Mouse (Mus musculus): ENCODE results near the gene Vps37c.

- TF ChIP-seq MAX (IDR thresholded peaks at IDR 0.05; ENCODE audit: low read depth) (no peak), MYOG (IDR thresholded peaks at IDR 0.05; ENCODE audit: control insufficient read depth in 1 of 3, insufficient read depth in 1 of 3, insufficient read length in 2 of 3, low read depth in 2 of 3) (no peak), USF1 (IDR thresholded peaks at IDR 0.05; ENCODE audit: low read depth) (no peak)
These were observed 16.6 kb upstream of the Vps37c start for GRCm38 (mm10) chr19:10671854-10672417.
